Mouse (Mus musculus) lung, postnatal 25 days (tissue): Measurements from ENCODE around the gene Ms4a4a.

Source experiments
- DNase-seq: peaks from one replicate; pipeline ENCODE4 v3.0.0; 2022; ENCODE audit warnings: low spot score

Gene Ms4a4a

DNA sequence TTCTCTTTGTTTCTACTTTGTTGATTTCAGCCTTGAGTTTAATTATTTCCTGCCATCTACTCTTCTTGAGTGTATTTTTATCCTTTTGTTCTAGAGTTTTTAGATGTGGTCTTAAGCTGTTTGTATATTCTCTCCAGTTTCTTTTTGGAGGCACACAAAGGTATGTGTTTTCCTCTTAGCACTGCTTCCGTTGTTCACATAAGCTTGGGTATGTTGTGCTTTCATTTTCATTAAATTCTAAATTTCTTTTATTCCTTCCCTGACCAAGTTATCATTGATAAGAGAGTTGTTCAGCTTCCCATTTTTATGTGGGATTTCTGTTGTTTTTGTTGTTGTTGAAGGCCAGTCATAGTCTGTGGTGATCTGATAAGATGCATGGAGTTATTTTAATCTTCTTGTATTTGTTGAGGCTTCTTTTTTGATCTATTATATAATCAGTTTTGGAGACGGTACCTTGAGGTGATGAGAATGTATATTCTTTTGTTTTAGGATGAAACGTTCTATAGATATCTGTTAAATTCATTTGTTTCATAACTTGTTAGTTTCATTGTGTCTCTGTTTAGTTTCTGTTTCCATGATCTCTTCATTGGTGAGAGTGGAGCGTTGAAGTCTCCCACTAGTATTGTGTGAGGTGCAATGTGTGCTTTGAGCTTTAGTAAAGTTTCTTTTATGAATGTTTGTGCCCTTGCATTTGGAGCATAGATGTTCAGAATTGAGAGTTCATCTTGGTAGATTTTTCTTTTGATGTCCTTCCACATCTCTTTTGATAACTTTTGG lies 59.9 kb downstream of the Ms4a4a start:
- no peak for DNase-seq
